Mouse (Mus musculus) ovary, postnatal 14 days (tissue): Measurements from ENCODE around the gene Clock.

Experiments
- DNase-seq: peaks from one replicate; pipeline ENCODE4 v3.0.0; 2022; ENCODE audit warnings: low spot score

Clock gene

DNA sequence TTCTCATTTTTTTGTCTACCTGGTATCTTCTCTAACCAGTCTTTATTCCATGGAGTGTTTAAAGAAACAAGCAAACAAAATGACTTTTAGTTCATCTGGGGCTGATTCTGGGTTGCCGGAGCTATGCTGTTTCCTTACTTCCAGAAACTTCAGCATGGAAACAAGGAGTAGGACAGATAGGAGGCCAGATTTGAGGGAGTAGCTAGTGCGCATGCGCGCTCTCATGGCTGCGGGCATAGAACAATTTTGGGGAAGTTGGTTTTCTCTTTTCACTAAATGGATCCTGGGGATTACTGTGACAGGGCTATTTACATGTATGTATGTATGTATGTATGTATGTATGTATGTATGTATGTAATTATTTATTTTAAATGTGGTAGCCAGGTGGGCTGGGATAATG is 125.4 kb downstream of the Clock start:
- DNase-seq = no peak

- no peak for DNase-seq
Measured at GRCm38 (mm10) chr5:76177664-76178063, 126.9 kb downstream of the Clock start.

GRCm38 (mm10) chr5:76176841-76177240 is 127.8 kb downstream of the Clock start:
- no peak for DNase-seq

GRCm38 (mm10) chr5:76176411-76176810 is 128.2 kb downstream of the Clock start:
- DNase-seq = no peak

GRCm38 (mm10) chr5:76175051-76175450 is 129.5 kb downstream of the Clock start:
- DNase-seq = no peak

DNA sequence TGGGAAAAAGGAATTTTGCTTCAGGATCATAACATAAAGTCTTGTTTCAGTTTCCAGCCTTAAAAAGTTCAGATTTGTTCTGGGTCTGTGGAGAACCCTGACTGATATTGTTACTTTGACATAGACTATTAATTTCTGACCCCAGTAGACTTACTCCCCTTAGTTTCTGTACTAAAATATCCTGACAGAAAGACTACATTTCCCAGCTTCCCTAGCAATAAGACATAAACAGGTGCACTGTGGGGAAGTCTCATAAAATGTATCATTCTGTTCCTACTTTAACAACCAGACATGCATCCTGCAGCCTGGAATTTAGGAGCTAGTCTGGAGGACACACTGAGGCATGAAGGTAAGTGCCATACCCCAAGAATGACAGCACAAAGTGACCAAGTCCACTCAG is 133.6 kb downstream of the Clock start:
- no peak for DNase-seq

DNA sequence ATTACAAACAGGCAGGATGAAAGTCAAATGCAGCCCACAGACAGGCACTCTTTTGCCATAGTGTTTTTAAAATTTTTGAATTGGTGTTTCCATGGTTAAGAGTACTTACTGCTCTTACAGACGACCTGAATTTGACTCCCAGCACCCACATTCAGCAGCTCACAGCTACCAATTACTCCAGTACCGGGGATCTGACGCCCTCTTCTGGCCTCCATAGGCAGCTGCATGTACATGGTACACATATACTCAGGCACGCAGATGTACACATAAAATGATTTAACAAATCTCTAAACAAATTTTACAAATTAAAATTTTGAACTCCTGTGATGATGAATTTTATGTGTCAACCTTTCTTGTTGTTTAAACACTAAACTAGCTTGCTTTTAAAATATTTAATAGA is 134.1 kb downstream of the Clock start:
- DNase-seq = no peak

- DNase-seq = no peak
Measured at GRCm38 (mm10) chr5:76164827-76165226, 139.8 kb downstream of the Clock start.

GRCm38 (mm10) chr5:76163828-76164390 is 140.7 kb downstream of the Clock start:
- no peak for DNase-seq

- no peak for DNase-seq
Measured at GRCm38 (mm10) chr5:76162926-76163325, 141.7 kb downstream of the Clock start.

DNA sequence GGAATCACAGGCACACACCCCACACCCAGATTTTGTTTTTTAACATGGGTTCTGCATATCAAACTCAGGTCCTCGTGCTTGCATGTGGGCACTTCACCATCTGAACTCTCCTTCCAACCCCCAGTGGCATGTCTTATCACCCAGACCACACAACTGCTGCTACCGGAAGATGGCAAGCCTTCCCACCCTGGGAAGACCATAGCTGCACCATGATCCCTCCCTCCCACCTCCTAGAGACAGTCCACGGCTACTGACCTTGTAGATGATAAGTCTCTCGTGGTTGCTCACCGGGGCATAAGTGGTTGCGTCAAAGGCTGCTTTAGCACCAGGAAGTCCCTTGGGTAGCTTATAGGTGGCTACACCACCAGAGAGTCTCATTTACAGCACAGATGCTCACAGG is 143.1 kb downstream of the Clock start:
- DNase-seq = no peak

DNA sequence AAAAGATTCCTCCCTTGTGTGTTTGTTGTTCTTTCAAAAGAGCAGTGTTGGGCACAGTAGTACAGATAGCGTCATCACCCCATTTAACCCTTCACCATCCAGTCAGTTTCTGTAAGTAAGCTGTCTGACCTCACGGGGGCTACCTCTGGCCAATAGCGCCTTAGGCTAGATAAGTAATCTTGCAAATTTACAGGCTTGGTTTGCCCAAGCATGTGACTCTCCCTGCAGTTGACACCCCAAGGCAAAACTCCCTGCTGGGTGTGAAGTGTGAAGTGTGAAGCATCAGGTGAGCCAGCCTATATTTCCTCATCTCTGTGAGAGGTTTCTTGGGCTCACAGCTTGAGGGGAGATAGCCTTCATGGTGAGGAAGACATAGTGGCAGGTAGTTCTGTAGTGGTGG is 144.5 kb downstream of the Clock start:
- no peak for DNase-seq
